Mouse (Mus musculus): ENCODE measurements around the gene Dffa.
"Not testable (repeated sequence)": the region's sequence is repeated elsewhere in the genome, so short reads cannot be mapped to it uniquely, and the experiment has no call there.

The Dffa gene

GRCm38 (mm10) chr4:149149611-149150010 is 45.7 kb downstream of the Dffa start:
- DNase-seq = no peak

- DNase-seq = no peak
These were observed 46.3 kb downstream of the Dffa start for GRCm38 (mm10) chr4:149150256-149150655.

- no peak for DNase-seq
These were observed 46.8 kb downstream of the Dffa start for GRCm38 (mm10) chr4:149150721-149151120.

- no peak for DNase-seq
These were observed 50.9 kb downstream of the Dffa start for GRCm38 (mm10) chr4:149154859-149155258.

- no peak for DNase-seq
These were observed 51.8 kb downstream of the Dffa start for GRCm38 (mm10) chr4:149155711-149156110.

- no peak for DNase-seq
These were observed 53.5 kb downstream of the Dffa start for GRCm38 (mm10) chr4:149157415-149157973.

- no peak for DNase-seq
These were observed 55.3 kb downstream of the Dffa start for GRCm38 (mm10) chr4:149159203-149159602.

- no peak for DNase-seq
These were observed 55.9 kb downstream of the Dffa start for GRCm38 (mm10) chr4:149159891-149160290.

- no peak for DNase-seq
These were observed 57.2 kb downstream of the Dffa start for GRCm38 (mm10) chr4:149161166-149161565.

- DNase-seq = no peak
These were observed 59.2 kb downstream of the Dffa start for GRCm38 (mm10) chr4:149163196-149163595.

- DNase-seq = no peak
These were observed 60.2 kb downstream of the Dffa start for GRCm38 (mm10) chr4:149164150-149164549.

- peak; percentile 96 for DNase-seq
These were observed 62.4 kb downstream of the Dffa start, which contains the start of gene Pgd for GRCm38 (mm10) chr4:149166215-149166946. TSS of gene Pgd (minus strand) at chr4:149166771.

GRCm38 (mm10) chr4:149166957-149167611 is 63.1 kb downstream of the Dffa start:
- DNase-seq = no peak

GRCm38 (mm10) chr4:149168016-149168415 is 64.1 kb downstream of the Dffa start:
- DNase-seq = no peak

GRCm38 (mm10) chr4:149169926-149170325 is 66.0 kb downstream of the Dffa start:
- DNase-seq = not testable (repeated sequence)

Measured in right cerebral cortex, postnatal 25 days (tissue).